Comparison of ENCODE assay signal across 37 mouse cellular contexts in genomic region chr7:86459621-86460020, GRCm38 (mm10). TPM values are rescaled to one million over a fixed set of nuclear protein-coding genes. Genes with fewer than 3 reads are reported as not detected.
"Had no signal": no experiment of that assay in that cellular context is flagged by ENCODE, and none has a peak within 500 bp of the region (broad histone marks: within the 10 kb centered on the region; RNA-seq: fewer than 3 reads in every experiment).

Gene Olfr299 (plus strand): TSS chr7:86459921.

- DNase-seq: left cerebral cortex, postnatal 4 days; liver; liver, embryonic 13.5 days; liver, postnatal 0 days; lung, adult 18-20 months; lung, adult 2 months; lung, embryonic 14.5 days; lung, postnatal 10 days; lung, postnatal 14 days; lung, postnatal 4 days; midbrain, embryonic 14.5 days had no signal

RNA-seq across cellular contexts. Expression of gene Olfr299, which starts in this region (rescaled TPM):
- polyA plus RNA-seq: limb, embryonic 10.5 days; limb, embryonic 11.5 days; limb, embryonic 12.5 days; limb, embryonic 13.5 days; limb, embryonic 14.5 days; limb, embryonic 15.5 days; liver, adult 2 months; liver, embryonic 11.5 days; liver, embryonic 12.5 days; liver, embryonic 13.5 days; liver, embryonic 14.5 days; liver, embryonic 15.5 days; liver, embryonic 16.5 days; liver, postnatal 0 days; lung, adult 2 months; lung, embryonic 14.5 days; lung, embryonic 15.5 days; lung, embryonic 16.5 days; lung, postnatal 0 days; macrophage; midbrain, embryonic 10.5 days; midbrain, embryonic 11.5 days; midbrain, embryonic 12.5 days; midbrain, embryonic 13.5 days; midbrain, embryonic 14.5 days; midbrain, embryonic 15.5 days; midbrain, embryonic 16.5 days; midbrain, postnatal 0 days; myocyte; neural tube, embryonic 11.5 days; neural tube, embryonic 12.5 days had no signal
